Mouse (Mus musculus): ENCODE measurements around the gene Adam8. TPM values are rescaled to one million over a fixed set of nuclear protein-coding genes. Genes with fewer than 3 reads are reported as not detected.

Adam8 gene
- total and polyA plus RNA-seq, 2 experiments = 0.09 to 0.46 TPM

- TF ChIP-seq POLR2A (IDR thresholded peaks at IDR 0.05; ENCODE audit: extremely low read depth, insufficient read depth, low read length) (no peak), CTCF (IDR thresholded peaks at IDR 0.05; ENCODE audit: low read depth, low read length) (no peak)
- no peaks in the 10 kb centered on the region for H3K79me2 ChIP-seq (ENCODE audit: control insufficient read depth, insufficient read depth, low read length)
- H3K27ac ChIP-seq (replicated peaks; ENCODE audit: insufficient read depth, low read depth, low read length) = no peak within 1 kb of the TSS
- 9% methylated on average over 32 of the region's 32 CpGs for WGBS
- H3K27me3 ChIP-seq (ENCODE audit: control insufficient read depth, insufficient read depth, low read length) = no peaks in the 10 kb centered on the region
- H3K36me3 ChIP-seq (ENCODE audit: control insufficient read depth, insufficient read depth, low read length) = no peaks in the 10 kb centered on the region
- peak within 1 kb of the TSS; percentile 62 for H3K4me3 ChIP-seq (ENCODE audit: insufficient read depth, low read depth, low read length)
- H3K9ac ChIP-seq (ENCODE audit: low read depth, low read length) = peak within 1 kb of the TSS; percentile 28; the same call in 1 of the 2 replicates
- peak; percentile 73 for DNase-seq (ENCODE audit: extremely low read depth, low read depth, low spot score)
- H3K4me1 ChIP-seq (ENCODE audit: control insufficient read depth, insufficient read depth, low read length) = peaks cover 4% of the 10 kb centered on the region
These were observed 14.0 kb downstream of the Adam8 start, which contains the start of gene 6430531B16Rik for GRCm38 (mm10) chr7:139978278-139978892. Gene 6430531B16Rik (minus strand): TSS chr7:139978755.

GRCm38 (mm10) chr7:139975471-139975870, 16.9 kb downstream of the Adam8 start:
- no peak for TF ChIP-seq CTCF (IDR thresholded peaks at IDR 0.05; ENCODE audit: low read depth, low read length)
- TF ChIP-seq POLR2A (IDR thresholded peaks at IDR 0.05; ENCODE audit: extremely low read depth, insufficient read depth, low read length) = no peak
- WGBS = 73% methylated on average over 5 of the region's 5 CpGs
- H3K4me3 ChIP-seq (ENCODE audit: insufficient read depth, low read depth, low read length) = no peak overlapping the region
- H3K4me1 ChIP-seq (ENCODE audit: control insufficient read depth, insufficient read depth, low read length) = peaks cover 4% of the 10 kb centered on the region
- no peak overlapping the region for H3K9ac ChIP-seq (ENCODE audit: low read depth, low read length)
- no peaks in the 10 kb centered on the region for H3K27me3 ChIP-seq (ENCODE audit: control insufficient read depth, insufficient read depth, low read length)
- no peaks in the 10 kb centered on the region for H3K79me2 ChIP-seq (ENCODE audit: control insufficient read depth, insufficient read depth, low read length)
- no peak overlapping the region for H3K27ac ChIP-seq (replicated peaks; ENCODE audit: insufficient read depth, low read depth, low read length)
- no peak for DNase-seq (ENCODE audit: extremely low read depth, low read depth, low spot score)
- no peaks in the 10 kb centered on the region for H3K36me3 ChIP-seq (ENCODE audit: control insufficient read depth, insufficient read depth, low read length)

GRCm38 (mm10) chr7:139974307-139974706, 18.1 kb downstream of the Adam8 start:
- Histone ChIP-seq H3K36me3 (ENCODE audit: control insufficient read depth, insufficient read depth, low read length) (no peaks in the 10 kb centered on the region), H3K27me3 (ENCODE audit: control insufficient read depth, insufficient read depth, low read length) (no peaks in the 10 kb centered on the region), H3K79me2 (ENCODE audit: control insufficient read depth, insufficient read depth, low read length) (no peaks in the 10 kb centered on the region), H3K9ac (ENCODE audit: low read depth, low read length) (no peak overlapping the region), H3K27ac (replicated peaks; ENCODE audit: insufficient read depth, low read depth, low read length) (no peak overlapping the region), H3K4me3 (ENCODE audit: insufficient read depth, low read depth, low read length) (no peak overlapping the region), H3K4me1 (ENCODE audit: control insufficient read depth, insufficient read depth, low read length) (peaks cover 4% of the 10 kb centered on the region)
- WGBS = 78% methylated on average over 10 of the region's 10 CpGs
- no peak for DNase-seq (ENCODE audit: extremely low read depth, low read depth, low spot score)
- TF ChIP-seq POLR2A (IDR thresholded peaks at IDR 0.05; ENCODE audit: extremely low read depth, insufficient read depth, low read length) (no peak), CTCF (IDR thresholded peaks at IDR 0.05; ENCODE audit: low read depth, low read length) (no peak)

- no peak overlapping the region for H3K9ac ChIP-seq (ENCODE audit: low read depth, low read length)
- H3K36me3 ChIP-seq (ENCODE audit: control insufficient read depth, insufficient read depth, low read length) = no peaks in the 10 kb centered on the region
- H3K79me2 ChIP-seq (ENCODE audit: control insufficient read depth, insufficient read depth, low read length) = no peaks in the 10 kb centered on the region
- H3K27me3 ChIP-seq (ENCODE audit: control insufficient read depth, insufficient read depth, low read length) = no peaks in the 10 kb centered on the region
- TF ChIP-seq CTCF (IDR thresholded peaks at IDR 0.05; ENCODE audit: low read depth, low read length) (no peak), POLR2A (IDR thresholded peaks at IDR 0.05; ENCODE audit: extremely low read depth, insufficient read depth, low read length) (no peak)
- no peaks in the 10 kb centered on the region for H3K4me1 ChIP-seq (ENCODE audit: control insufficient read depth, insufficient read depth, low read length)
- H3K27ac ChIP-seq (replicated peaks; ENCODE audit: insufficient read depth, low read depth, low read length) = no peak overlapping the region
- no peak overlapping the region for H3K4me3 ChIP-seq (ENCODE audit: insufficient read depth, low read depth, low read length)
- no peak for DNase-seq (ENCODE audit: extremely low read depth, low read depth, low spot score)
These were observed 19.4 kb downstream of the Adam8 start for GRCm38 (mm10) chr7:139972923-139973331.

- Histone ChIP-seq H3K9ac (ENCODE audit: low read depth, low read length) (no peak overlapping the region), H3K27ac (replicated peaks; ENCODE audit: insufficient read depth, low read depth, low read length) (no peak overlapping the region), H3K36me3 (ENCODE audit: control insufficient read depth, insufficient read depth, low read length) (no peaks in the 10 kb centered on the region), H3K79me2 (ENCODE audit: control insufficient read depth, insufficient read depth, low read length) (no peaks in the 10 kb centered on the region), H3K4me3 (ENCODE audit: insufficient read depth, low read depth, low read length) (no peak overlapping the region), H3K4me1 (ENCODE audit: control insufficient read depth, insufficient read depth, low read length) (no peaks in the 10 kb centered on the region), H3K27me3 (ENCODE audit: control insufficient read depth, insufficient read depth, low read length) (no peaks in the 10 kb centered on the region)
- DNase-seq (ENCODE audit: extremely low read depth, low read depth, low spot score) = no peak
- TF ChIP-seq CTCF (IDR thresholded peaks at IDR 0.05; ENCODE audit: low read depth, low read length) (no peak), POLR2A (IDR thresholded peaks at IDR 0.05; ENCODE audit: extremely low read depth, insufficient read depth, low read length) (no peak)
- 75% methylated on average over 6 of the region's 6 CpGs for WGBS
These were observed 20.9 kb downstream of the Adam8 start for GRCm38 (mm10) chr7:139971436-139971835.

GRCm38 (mm10) chr7:139970979-139971378, 21.4 kb downstream of the Adam8 start:
- no peak overlapping the region for H3K9ac ChIP-seq (ENCODE audit: low read depth, low read length)
- H3K36me3 ChIP-seq (ENCODE audit: control insufficient read depth, insufficient read depth, low read length) = no peaks in the 10 kb centered on the region
- H3K4me3 ChIP-seq (ENCODE audit: insufficient read depth, low read depth, low read length) = no peak overlapping the region
- no peak overlapping the region for H3K27ac ChIP-seq (replicated peaks; ENCODE audit: insufficient read depth, low read depth, low read length)
- no peaks in the 10 kb centered on the region for H3K79me2 ChIP-seq (ENCODE audit: control insufficient read depth, insufficient read depth, low read length)
- H3K4me1 ChIP-seq (ENCODE audit: control insufficient read depth, insufficient read depth, low read length) = no peaks in the 10 kb centered on the region
- no peak for TF ChIP-seq POLR2A (IDR thresholded peaks at IDR 0.05; ENCODE audit: extremely low read depth, insufficient read depth, low read length)
- no peak for TF ChIP-seq CTCF (IDR thresholded peaks at IDR 0.05; ENCODE audit: low read depth, low read length)
- no peak for DNase-seq (ENCODE audit: extremely low read depth, low read depth, low spot score)
- no peaks in the 10 kb centered on the region for H3K27me3 ChIP-seq (ENCODE audit: control insufficient read depth, insufficient read depth, low read length)
- 80% methylated on average over 5 of the region's 5 CpGs for WGBS
